Mouse (Mus musculus): Measurements from ENCODE around the gene Usp16. TPM values are rescaled to one million over a fixed set of nuclear protein-coding genes. Genes with fewer than 3 reads are reported as not detected.
A peak's percentile ranks its signal among the peaks of the same experiment; 100 is the strongest.

Gene Usp16
- total and polyA plus RNA-seq, 3 experiments = 66.6 to 256 (median 76.4) TPM

DNA sequence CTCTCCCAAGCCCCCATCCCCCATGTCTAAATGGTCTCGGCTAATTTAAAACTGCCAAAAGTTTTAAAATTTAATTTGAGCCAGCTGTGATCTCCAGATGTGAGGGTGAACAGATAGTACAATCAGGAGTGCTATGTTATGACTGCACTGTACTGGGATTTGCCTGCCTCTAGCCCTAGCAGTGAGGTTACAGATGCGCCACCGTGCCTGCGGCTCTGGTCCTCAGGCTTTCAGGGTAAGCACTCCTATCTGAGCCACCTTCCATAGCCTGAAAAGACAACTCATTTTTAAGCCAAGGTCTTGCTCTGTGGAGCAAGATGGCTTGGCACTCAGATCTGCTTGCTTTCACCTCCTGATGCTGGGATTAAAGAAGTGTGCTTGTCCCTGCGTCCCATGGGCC lies 29.9 kb downstream of the Usp16 start:
- Histone ChIP-seq H3K79me2 (ENCODE audit: control insufficient read depth, insufficient read depth, low read length, poor library complexity) (peaks cover 5% of the 10 kb centered on the region; the same call in 1 of the 2 replicates), H3K4me3 (ENCODE audit: control insufficient read depth in 1 of 2, insufficient read depth in 1 of 2, low read depth in 2 of 2, low read length in 2 of 2) (no peak overlapping the region), H3K27me3 (ENCODE audit: control insufficient read depth in 1 of 2, insufficient read depth in 2 of 2, low read length in 2 of 2) (no peaks in the 10 kb centered on the region), H3K36me3 (ENCODE audit: control insufficient read depth in 1 of 2, insufficient read depth in 2 of 2, low read length in 2 of 2) (peaks cover 2 to 48% of the 10 kb centered on the region in 2 experiments), H3K9ac (ENCODE audit: control insufficient read depth, low read depth, low read length, poor library complexity, severe bottlenecking) (no peak overlapping the region), H3K4me1 (ENCODE audit: control insufficient read depth in 1 of 2, insufficient read depth in 2 of 2, low read length in 2 of 2) (no peaks in the 10 kb centered on the region), H3K9me3 (replicated peaks; ENCODE audit: insufficient read depth, low read length) (no peaks in the 10 kb centered on the region), H3K27ac (ENCODE audit: control insufficient read depth, low read depth, low read length) (no peak overlapping the region)
- TF ChIP-seq CTCF (IDR thresholded peaks at IDR 0.05 in 2 of 3, conservative IDR thresholded peaks at IDR 0.05 in 1 of 3; ENCODE audit: control insufficient read depth in 1 of 3, insufficient read depth in 1 of 3, low read depth in 2 of 3, low read length in 3 of 3, poor library complexity in 1 of 3, severe bottlenecking in 1 of 3) (no peak), POLR2A (IDR thresholded peaks at IDR 0.05; ENCODE audit: control insufficient read depth in 1 of 2, insufficient read depth in 1 of 2, low read depth in 1 of 2, low read length in 2 of 2, poor library complexity in 1 of 2) (0 out of 4 replicates have a peak, but pooled peaks of 1 of the 2 experiments have one; percentile 28), POLR2AphosphoS2 (IDR thresholded peaks at IDR 0.05; ENCODE audit: low read length) (peak; percentile 14; the same call in 1 of the 2 replicates), CHD1 (IDR thresholded peaks at IDR 0.05; ENCODE audit: low read depth, low read length) (no peak), KAT2A (conservative IDR thresholded peaks at IDR 0.05; ENCODE audit: low read depth, low read length) (no peak), SMC3 (IDR thresholded peaks at IDR 0.05; ENCODE audit: low read depth, low read length) (no peak)
- no peak for DNase-seq (ENCODE audit: low read depth, low spot score)

DNA sequence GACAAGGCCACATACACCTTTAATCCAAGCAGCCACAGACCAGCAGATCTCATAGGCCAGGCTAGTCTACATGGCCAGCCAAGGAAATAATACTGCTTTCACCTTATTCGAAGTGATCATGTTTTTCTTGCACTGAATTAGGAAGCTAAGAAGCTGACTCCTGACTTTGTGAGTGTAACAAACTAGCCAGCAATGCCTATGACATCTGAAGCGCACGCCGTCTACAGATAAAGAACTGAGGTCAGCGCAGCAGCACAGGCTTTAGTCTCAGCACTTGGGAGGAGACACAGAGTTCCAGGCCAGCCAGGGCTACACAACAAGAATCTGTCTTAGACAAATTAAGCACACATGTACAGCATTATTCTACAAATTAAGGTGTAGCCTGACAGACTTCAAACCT lies 32.2 kb downstream of the Usp16 start:
- TF ChIP-seq E2F4 (IDR thresholded peaks at IDR 0.05; ENCODE audit: borderline replicate concordance, low read depth, low read length) = no peak
- TF ChIP-seq CTCF (IDR thresholded peaks at IDR 0.05 in 2 of 3, conservative IDR thresholded peaks at IDR 0.05 in 1 of 3; ENCODE audit: control insufficient read depth in 1 of 3, insufficient read depth in 1 of 3, low read depth in 2 of 3, low read length in 3 of 3, poor library complexity in 1 of 3, severe bottlenecking in 1 of 3) = no peak
- TF ChIP-seq TCF12 (IDR thresholded peaks at IDR 0.05; ENCODE audit: low read depth, low read length) = no peak
- TF ChIP-seq ZNF384 (IDR thresholded peaks at IDR 0.05; ENCODE audit: low read depth, low read length) = no peak
- TF ChIP-seq POLR2AphosphoS5 (IDR thresholded peaks at IDR 0.05; ENCODE audit: borderline replicate concordance, low read depth, low read length) = no peak
- no peak for TF ChIP-seq TBP (IDR thresholded peaks at IDR 0.05; ENCODE audit: low read depth, low read length)
- TF ChIP-seq KAT2A (conservative IDR thresholded peaks at IDR 0.05; ENCODE audit: low read depth, low read length) = no peak
- TF ChIP-seq NRF1 (IDR thresholded peaks at IDR 0.05; ENCODE audit: insufficient read depth, low read depth, low read length, poor library complexity, severe bottlenecking) = no peak
- TF ChIP-seq MEF2A (IDR thresholded peaks at IDR 0.05; ENCODE audit: extremely low read depth, insufficient replicate concordance, low read depth, low read length, poor library complexity, severe bottlenecking) = no peak
- Histone ChIP-seq H3K4me3 (ENCODE audit: control insufficient read depth in 1 of 2, insufficient read depth in 1 of 2, low read depth in 2 of 2, low read length in 2 of 2) (no peak overlapping the region), H3K4me1 (ENCODE audit: control insufficient read depth in 1 of 2, insufficient read depth in 2 of 2, low read length in 2 of 2) (no peaks in the 10 kb centered on the region), H3K9ac (ENCODE audit: control insufficient read depth, low read depth, low read length, poor library complexity, severe bottlenecking) (no peak overlapping the region), H3K9me3 (replicated peaks; ENCODE audit: insufficient read depth, low read length) (no peaks in the 10 kb centered on the region), H3K36me3 (ENCODE audit: control insufficient read depth in 1 of 2, insufficient read depth in 2 of 2, low read length in 2 of 2) (peaks cover 0 to 47% of the 10 kb centered on the region in 2 experiments; a peak in 3 of 4 replicates), H3K27me3 (ENCODE audit: control insufficient read depth in 1 of 2, insufficient read depth in 2 of 2, low read length in 2 of 2) (no peaks in the 10 kb centered on the region), H3K27ac (ENCODE audit: control insufficient read depth, low read depth, low read length) (no peak overlapping the region), H3K79me2 (ENCODE audit: control insufficient read depth, insufficient read depth, low read length, poor library complexity) (peaks cover 5% of the 10 kb centered on the region; the same call in 1 of the 2 replicates)
- DNase-seq (ENCODE audit: low read depth, low spot score) = no peak

DNA sequence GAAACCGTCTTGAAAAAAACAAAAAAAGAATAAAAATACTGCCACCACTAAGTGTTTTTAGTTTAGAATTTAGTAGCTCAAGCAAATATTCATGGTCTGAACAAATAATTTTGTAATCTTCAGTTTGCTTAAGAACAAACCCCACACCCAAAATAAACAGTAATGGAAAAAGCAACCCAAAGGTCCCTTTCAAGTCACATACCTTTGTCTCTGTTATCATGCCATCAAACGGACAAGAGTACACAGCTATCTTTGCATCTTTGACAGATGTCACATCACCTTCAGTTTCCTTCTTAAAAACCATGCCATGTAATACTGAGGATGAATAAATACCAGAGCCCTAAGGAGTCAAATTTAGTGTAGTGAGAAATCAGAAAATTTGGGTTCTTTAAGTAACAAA lies 34.1 kb downstream of the Usp16 start:
- no peaks in the 10 kb centered on the region for H3K4me1 ChIP-seq (ENCODE audit: control insufficient read depth in 1 of 2, insufficient read depth in 2 of 2, low read length in 2 of 2)
- no peaks in the 10 kb centered on the region for H3K27me3 ChIP-seq (ENCODE audit: control insufficient read depth in 1 of 2, insufficient read depth in 2 of 2, low read length in 2 of 2)
- no peak for DNase-seq (ENCODE audit: low read depth, low spot score)
- H3K9me3 ChIP-seq (replicated peaks; ENCODE audit: insufficient read depth, low read length) = no peaks in the 10 kb centered on the region
- H3K79me2 ChIP-seq (ENCODE audit: control insufficient read depth, insufficient read depth, low read length, poor library complexity) = peaks cover 8% of the 10 kb centered on the region
- no peak overlapping the region for H3K27ac ChIP-seq (ENCODE audit: control insufficient read depth, low read depth, low read length)
- peaks cover 8 to 54% of the 10 kb centered on the region in 2 experiments for H3K36me3 ChIP-seq (ENCODE audit: control insufficient read depth in 1 of 2, insufficient read depth in 2 of 2, low read length in 2 of 2)
- H3K4me3 ChIP-seq (ENCODE audit: control insufficient read depth in 1 of 2, insufficient read depth in 1 of 2, low read depth in 2 of 2, low read length in 2 of 2) = no peak overlapping the region
- H3K9ac ChIP-seq (ENCODE audit: control insufficient read depth, low read depth, low read length, poor library complexity, severe bottlenecking) = no peak overlapping the region
- no peak for TF ChIP-seq KAT2A (conservative IDR thresholded peaks at IDR 0.05; ENCODE audit: low read depth, low read length)
- TF ChIP-seq NELFE (IDR thresholded peaks at IDR 0.05; ENCODE audit: low read depth, low read length) = no peak
- no peak for TF ChIP-seq ELF1 (IDR thresholded peaks at IDR 0.05; ENCODE audit: low read depth, low read length)
- no peak for TF ChIP-seq JUND (IDR thresholded peaks at IDR 0.05; ENCODE audit: low read depth, low read length)
- TF ChIP-seq MAX (IDR thresholded peaks at IDR 0.05; ENCODE audit: low read length) = no peak
- TF ChIP-seq RAD21 (IDR thresholded peaks at IDR 0.05; ENCODE audit: low read depth, low read length) = no peak
- no peak for TF ChIP-seq SMC3 (IDR thresholded peaks at IDR 0.05; ENCODE audit: low read depth, low read length)
- TF ChIP-seq GABPA (IDR thresholded peaks at IDR 0.05; ENCODE audit: low read depth, low read length) = no peak
- no peak for TF ChIP-seq USF2 (IDR thresholded peaks at IDR 0.05; ENCODE audit: borderline replicate concordance in 1 of 2, insufficient read depth in 1 of 2, low read depth in 1 of 2, low read length in 2 of 2)
- TF ChIP-seq POLR2AphosphoS5 (IDR thresholded peaks at IDR 0.05; ENCODE audit: borderline replicate concordance, low read depth, low read length) = no peak
- no peak for TF ChIP-seq CTCF (IDR thresholded peaks at IDR 0.05 in 2 of 3, conservative IDR thresholded peaks at IDR 0.05 in 1 of 3; ENCODE audit: control insufficient read depth in 1 of 3, insufficient read depth in 1 of 3, low read depth in 2 of 3, low read length in 3 of 3, poor library complexity in 1 of 3, severe bottlenecking in 1 of 3)
- no peak for TF ChIP-seq ZMIZ1 (IDR thresholded peaks at IDR 0.05; ENCODE audit: low read depth, low read length)
- TF ChIP-seq POLR2A (IDR thresholded peaks at IDR 0.05; ENCODE audit: control insufficient read depth in 1 of 2, insufficient read depth in 1 of 2, low read depth in 1 of 2, low read length in 2 of 2, poor library complexity in 1 of 2) = no peak
- no peak for TF ChIP-seq TCF12 (IDR thresholded peaks at IDR 0.05; ENCODE audit: low read depth, low read length)
- TF ChIP-seq MAZ (IDR thresholded peaks at IDR 0.05; ENCODE audit: low read depth, low read length) = no peak
- TF ChIP-seq MXI1 (IDR thresholded peaks at IDR 0.05; ENCODE audit: low read depth, low read length) = no peak

Data from MEL (cell line).